Mouse (Mus musculus) CD4-positive naive resting alpha-beta T cell, adult 57 days (primary cell): Measurements from ENCODE around the gene Emsy. TPM values are rescaled to one million over a fixed set of nuclear protein-coding genes. Genes with fewer than 3 reads are reported as not detected.

ENCODE experiments used
- total RNA-seq: library from RNA; stranded (reverse); gene quantifications from one replicate; pipeline ENCODE4 v1.2.4, GENCODE M21; 2023

The Emsy gene
- 97.0 TPM for total RNA-seq

DNA sequence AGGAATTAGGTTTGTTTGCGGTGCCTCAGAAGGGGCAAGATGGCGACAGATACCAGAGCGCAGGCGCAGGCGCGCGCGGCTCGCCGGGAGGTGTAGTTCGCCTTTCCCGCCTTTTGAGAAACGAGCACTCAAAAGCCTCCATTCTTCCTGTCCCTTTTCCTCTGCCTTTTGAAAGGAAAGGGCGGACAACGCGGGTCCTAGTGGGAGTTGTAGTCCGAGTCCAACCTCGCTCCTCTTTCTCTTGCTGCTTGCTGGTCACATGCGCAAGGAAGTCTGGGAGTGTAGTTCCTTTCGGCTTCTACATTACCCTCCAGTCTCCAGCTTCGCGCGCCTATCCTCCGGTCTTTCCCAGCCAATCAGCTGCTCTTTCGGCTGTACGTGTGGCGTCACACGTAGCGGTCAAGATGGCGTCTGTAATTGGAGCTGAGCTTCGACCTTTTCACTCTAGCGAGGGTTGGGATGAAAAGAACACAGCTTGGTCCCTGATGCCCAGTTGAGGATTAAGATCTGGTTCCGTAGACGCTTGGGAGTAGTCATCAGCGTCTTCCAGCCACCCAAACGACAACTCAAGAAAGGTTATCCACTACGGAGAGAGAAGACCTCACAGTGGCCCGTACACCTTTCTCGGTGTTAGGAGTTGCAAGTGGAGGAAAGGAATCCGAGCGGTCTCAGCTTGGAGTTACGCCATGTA lies at the start of gene Emsy:
Gene Emsy, minus strand, starts transcription at position 253 of the 691 bp plus-strand sequence.

DNA sequence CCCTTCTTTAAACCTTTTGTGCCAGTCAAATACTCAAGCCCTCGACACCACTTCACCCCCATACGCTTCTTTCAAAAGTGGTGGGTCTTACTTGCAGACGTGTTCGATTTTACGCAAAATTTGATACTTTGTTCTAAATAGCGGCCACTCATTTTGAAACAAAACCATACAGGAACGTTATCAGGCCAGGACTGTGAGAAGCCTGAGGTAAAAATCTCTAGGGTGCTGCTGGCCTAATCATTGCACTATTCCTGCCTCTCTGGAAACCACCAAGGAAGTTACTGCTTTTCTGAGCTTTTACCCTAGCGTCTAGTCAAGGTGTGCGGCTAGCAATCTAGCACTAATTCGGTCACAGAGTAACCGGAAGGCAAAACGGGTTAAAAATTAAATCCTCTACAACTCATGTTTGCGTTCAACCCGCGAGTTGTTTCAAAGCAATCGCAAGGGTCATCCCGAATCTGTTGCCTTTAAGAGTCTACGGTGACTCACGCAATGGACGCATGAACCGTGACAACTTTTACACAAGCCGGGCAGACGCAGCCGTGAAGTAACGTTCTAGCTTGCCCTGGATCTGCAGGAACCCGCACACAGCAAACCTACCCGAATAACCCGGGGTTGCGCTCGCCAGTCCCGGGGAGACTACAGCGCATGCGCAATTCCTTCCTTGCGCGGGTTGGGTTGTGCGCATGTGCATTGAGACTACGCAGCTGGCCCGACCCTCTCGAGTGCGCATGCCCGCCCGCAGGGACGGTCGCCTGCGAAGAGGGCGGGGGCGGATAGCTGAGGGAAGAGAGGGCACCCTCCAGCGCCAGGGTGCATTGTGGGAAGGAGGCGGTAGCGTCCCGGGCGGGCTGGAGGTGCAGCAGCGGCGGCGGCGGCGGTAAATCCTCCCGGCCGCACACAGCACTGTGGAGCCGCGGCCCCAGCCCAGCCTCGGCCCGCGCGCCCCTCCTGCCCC lies 46.0 kb upstream of the Emsy start, which contains the start of gene Thap12:
Gene Thap12, plus strand, starts transcription at position 821 of the 958 bp plus-strand sequence.

Other genes with a start within 250 kb of the Emsy start
- gene Gucy2d, start 216.4 kb downstream of the Emsy start, total RNA-seq, result not detected
- gene Lrrc32, start 167.5 kb downstream of the Emsy start, total RNA-seq, result 3.0 TPM
- 61.7 TPM for gene Thap12, start 46.3 kb upstream of the Emsy start, total RNA-seq
- 0.47 TPM for gene Wnt11, start 178.3 kb upstream of the Emsy start, total RNA-seq